Mouse (Mus musculus) heart, postnatal 14 days (tissue): ENCODE measurements around the gene Ube2g2. TPM values are rescaled to one million over a fixed set of nuclear protein-coding genes. Genes with fewer than 3 reads are reported as not detected.

ENCODE experiments used
- DNase-seq, 2 experiments: peaks; one replicate each; pipeline ENCODE4 v3.0.0; 2021 to 2022
- intact Hi-C: fragments of 180-260 bp; cut with DNase I; formaldehyde crosslinking; loops from one replicate; pipeline ENCODE4 v1.15.1; 2025
- total RNA-seq, 2 experiments: library from RNA; stranded (reverse); gene quantifications; 2 replicates each; pipeline ENCODE4 v1.2.3; 2021

Gene Ube2g2
- total RNA-seq, 2 experiments from 2014 or later: 59.2 to 60.6 TPM

DNA sequence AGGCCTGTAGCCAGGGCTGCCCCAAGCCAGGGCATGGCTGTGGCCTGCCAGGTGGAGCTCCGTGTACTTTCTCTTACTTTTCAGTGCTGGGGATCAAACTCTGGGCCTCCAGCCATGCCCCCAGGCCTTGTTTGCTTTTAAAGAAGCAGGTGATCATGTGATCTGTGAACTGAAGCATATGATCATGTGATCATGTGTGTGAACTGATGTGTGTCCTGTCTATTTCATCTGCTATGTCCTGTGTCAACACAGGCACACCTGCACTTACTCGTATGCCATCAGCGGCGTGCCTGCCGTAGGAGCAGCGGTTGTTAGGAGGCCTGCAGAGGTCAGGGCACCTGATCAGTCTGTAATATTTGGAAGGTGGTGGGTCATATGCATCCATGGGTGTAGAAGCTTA lies 11.9 kb downstream of the Ube2g2 start:
- intact Hi-C loops: loop anchor here (5.0 kb wide), 1 partner anchor 93 kb away; the partner anchor contains the start of gene Gm10100
- no peak for DNase-seq

- intact Hi-C loops: loop anchor here (5.0 kb wide), 1 partner anchor 93 kb away; the partner anchor contains the start of gene Gm10100
- peak; percentile 56 to 59 for DNase-seq
These were observed 12.6 kb downstream of the Ube2g2 start for GRCm38 (mm10) chr10:77634452-77635231.

GRCm38 (mm10) chr10:77636234-77636922 lies 14.3 kb downstream of the Ube2g2 start:
- intact Hi-C loops: no loop called here
- no peak for DNase-seq

DNA sequence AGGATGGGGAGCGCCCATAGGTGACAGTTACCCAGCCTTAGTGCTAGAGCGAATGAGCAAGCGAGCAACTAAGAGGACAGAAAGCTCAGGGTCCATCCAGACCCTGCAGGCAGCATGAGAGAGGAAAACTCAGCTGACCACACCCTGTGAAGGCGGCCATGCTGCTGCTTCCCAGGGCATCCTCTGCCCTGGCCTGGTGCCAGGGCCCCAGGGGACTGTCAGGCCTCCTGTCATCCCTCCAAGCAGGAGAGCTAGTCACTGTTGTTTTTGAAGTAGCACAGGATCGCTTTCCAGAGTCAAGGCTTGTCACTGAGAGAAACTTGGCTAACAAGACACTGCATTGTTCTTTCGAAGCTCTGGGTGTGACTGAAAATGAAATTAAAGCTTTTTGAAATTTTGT lies 16.9 kb downstream of the Ube2g2 start:
- peak; percentile 43 to 53 for DNase-seq
- intact Hi-C loops: no loop called here

DNA sequence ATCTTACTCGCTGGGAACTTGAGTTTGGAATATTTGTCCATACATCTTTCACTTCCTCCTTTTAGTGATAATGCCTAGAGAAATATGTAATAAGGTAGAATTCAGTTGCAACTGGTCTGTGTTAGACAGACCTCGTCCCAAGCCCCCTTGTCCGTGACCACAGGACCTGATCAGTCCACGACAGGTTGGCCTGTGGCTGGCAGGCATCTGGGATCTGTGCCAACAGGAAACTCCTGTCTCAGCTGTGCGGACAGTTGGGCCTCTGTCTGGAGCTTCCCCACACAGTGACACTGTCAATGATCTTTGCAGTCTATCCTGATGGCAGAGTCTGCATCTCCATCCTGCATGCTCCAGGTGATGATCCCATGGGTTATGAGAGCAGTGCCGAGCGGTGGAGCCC lies 21.1 kb downstream of the Ube2g2 start:
- no peak for DNase-seq

GRCm38 (mm10) chr10:77645571-77645970 lies 23.5 kb downstream of the Ube2g2 start:
- intact Hi-C loops: no loop called here
- DNase-seq: no peak

More for the DNA sequence above, 21.1 kb downstream of the Ube2g2 start:
- intact Hi-C loops: no loop called here

GRCm38 (mm10) chr10:77647461-77647860 lies 25.4 kb downstream of the Ube2g2 start:
- no peak for DNase-seq
- intact Hi-C loops: no loop called here

- intact Hi-C loops: no loop called here
These were observed 25.8 kb downstream of the Ube2g2 start for GRCm38 (mm10) chr10:77647901-77648300.

GRCm38 (mm10) chr10:77652046-77652445 lies 30.0 kb downstream of the Ube2g2 start:
- intact Hi-C loops: no loop called here
- no peak for DNase-seq

More at GRCm38 (mm10) chr10:77647901-77648300, 25.8 kb downstream of the Ube2g2 start:
- DNase-seq: no peak

GRCm38 (mm10) chr10:77658286-77658994 lies 36.4 kb downstream of the Ube2g2 start:
- intact Hi-C loops: no loop called here
- peak; percentile 55 to 63 for DNase-seq

DNA sequence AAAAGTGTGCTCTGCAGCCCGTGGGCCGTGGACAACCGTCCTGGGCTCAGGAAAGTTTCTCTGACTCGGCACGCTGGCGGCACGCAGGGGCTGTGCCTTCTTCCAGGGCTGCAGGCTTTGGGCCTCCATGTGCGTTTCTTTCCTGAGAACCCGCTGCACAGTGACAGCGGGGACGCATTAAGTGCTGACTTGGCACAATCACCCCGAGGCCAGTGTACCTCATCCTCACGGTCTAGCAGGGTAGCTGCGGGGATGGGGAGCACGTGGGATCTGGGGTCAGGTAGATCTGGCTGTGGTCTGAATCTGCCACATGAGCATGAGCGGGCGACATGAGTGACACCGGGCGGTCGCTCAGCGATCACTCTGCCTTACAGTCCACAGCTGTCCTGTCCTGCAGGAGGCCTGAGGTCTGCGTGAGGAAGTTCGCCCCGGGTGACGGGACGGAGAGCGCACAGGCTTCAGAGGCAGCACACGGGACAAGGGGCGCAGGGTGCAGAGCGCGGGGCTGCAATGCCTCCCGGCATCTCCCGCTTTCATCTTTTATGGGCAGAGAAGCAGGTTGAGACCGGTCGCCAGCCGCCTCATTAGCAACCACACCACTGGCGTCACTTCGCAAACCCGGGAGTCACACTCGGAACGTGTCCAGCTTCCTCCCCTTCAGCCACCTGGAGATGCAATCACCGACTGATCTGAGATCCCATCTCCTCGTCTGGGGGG lies 42.0 kb downstream of the Ube2g2 start:
- intact Hi-C loops: loop anchor here (10.0 kb wide), 1 partner anchor 1459 kb away; no protein-coding TSS in a partner anchor
- no peak for DNase-seq

DNA sequence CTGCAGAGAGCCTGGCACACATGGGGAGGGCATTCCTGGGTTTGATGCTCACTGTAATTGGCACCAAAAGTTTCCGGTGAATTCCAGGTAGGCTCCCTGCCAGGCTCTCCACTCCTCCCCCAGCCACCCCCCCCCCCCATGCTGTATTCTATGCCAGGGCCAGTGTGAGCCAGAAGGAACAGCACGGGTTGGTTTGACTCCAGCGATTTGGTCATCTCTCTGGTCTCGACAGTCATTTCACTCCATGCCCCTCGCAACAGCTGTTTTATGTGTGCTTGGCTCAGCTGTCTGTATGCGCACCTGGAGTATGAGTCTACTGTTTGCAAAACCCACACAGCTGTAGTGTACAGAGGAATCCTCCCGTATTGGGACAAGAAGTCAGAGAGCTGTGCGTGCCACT lies 44.3 kb downstream of the Ube2g2 start:
- DNase-seq: no peak
- intact Hi-C loops: loop anchor here (10.0 kb wide), 1 partner anchor 1462 kb away; no protein-coding TSS in a partner anchor

DNA sequence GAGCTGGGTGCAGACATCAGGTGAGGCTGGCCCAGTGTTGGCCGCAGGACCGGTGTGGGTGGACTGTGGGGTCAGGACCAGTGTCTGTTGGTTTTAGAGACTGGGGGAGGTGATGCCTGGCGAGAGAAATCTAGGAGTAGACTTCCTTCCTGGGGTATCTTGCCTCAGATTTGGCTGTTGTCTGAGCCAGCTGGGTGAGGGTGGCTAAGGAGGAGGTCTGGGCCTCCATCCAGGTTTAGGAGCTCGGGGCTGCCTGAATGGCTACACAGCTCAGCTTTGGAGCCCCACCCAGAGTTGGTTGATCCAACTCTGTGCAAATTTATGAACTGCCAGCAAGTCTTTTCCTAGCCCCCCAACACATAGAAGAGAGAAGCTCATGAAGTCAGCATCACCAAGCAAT lies 45.3 kb downstream of the Ube2g2 start:
- DNase-seq: no peak
- intact Hi-C loops: loop anchor here (10.0 kb wide), 1 partner anchor 1463 kb away; no protein-coding TSS in a partner anchor

- intact Hi-C loops: no loop called here
- no peak for DNase-seq
These were observed 48.6 kb downstream of the Ube2g2 start for GRCm38 (mm10) chr10:77670710-77671109.

- DNase-seq: no peak
- intact Hi-C loops: no loop called here
These were observed 49.4 kb downstream of the Ube2g2 start for GRCm38 (mm10) chr10:77671519-77671918.

- no peak for DNase-seq
- intact Hi-C loops: no loop called here
These were observed 51.7 kb downstream of the Ube2g2 start for GRCm38 (mm10) chr10:77673765-77674164.

GRCm38 (mm10) chr10:77677562-77677961 lies 55.5 kb downstream of the Ube2g2 start:
- DNase-seq: no peak
- intact Hi-C loops: no loop called here

DNA sequence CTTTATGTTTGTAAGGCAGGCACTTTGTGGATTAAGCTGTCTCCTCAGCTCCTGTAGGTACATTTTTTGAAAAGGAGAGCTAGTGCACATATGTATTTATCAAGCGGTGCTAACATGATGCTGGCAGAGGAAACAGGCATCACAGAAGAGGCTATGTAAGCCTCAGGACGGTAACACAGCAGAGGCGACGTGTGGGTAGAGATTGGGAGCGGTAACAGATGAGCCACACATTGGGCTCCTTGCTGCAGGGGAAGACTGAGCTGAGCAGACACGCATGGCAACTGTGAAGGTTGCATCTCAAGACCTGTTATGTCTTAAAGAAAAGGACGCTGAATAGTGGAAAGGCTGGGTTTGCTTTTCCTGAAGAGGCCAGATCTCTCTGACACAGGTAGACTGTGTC lies 60.9 kb downstream of the Ube2g2 start:
- intact Hi-C loops: no loop called here
- no peak for DNase-seq

GRCm38 (mm10) chr10:77684181-77684580 lies 62.1 kb downstream of the Ube2g2 start:
- DNase-seq: no peak
- intact Hi-C loops: no loop called here
